Mouse (Mus musculus): ENCODE measurements around the gene Zfp946. TPM values are rescaled to one million over a fixed set of nuclear protein-coding genes. Genes with fewer than 3 reads are reported as not detected.

Zfp946 gene
- polyA plus RNA-seq (2016; fragmentation: Nextera tagmentation; extraction: Ambion mirVana) = 21.5 and 23.6 TPM in 2 replicates

DNA sequence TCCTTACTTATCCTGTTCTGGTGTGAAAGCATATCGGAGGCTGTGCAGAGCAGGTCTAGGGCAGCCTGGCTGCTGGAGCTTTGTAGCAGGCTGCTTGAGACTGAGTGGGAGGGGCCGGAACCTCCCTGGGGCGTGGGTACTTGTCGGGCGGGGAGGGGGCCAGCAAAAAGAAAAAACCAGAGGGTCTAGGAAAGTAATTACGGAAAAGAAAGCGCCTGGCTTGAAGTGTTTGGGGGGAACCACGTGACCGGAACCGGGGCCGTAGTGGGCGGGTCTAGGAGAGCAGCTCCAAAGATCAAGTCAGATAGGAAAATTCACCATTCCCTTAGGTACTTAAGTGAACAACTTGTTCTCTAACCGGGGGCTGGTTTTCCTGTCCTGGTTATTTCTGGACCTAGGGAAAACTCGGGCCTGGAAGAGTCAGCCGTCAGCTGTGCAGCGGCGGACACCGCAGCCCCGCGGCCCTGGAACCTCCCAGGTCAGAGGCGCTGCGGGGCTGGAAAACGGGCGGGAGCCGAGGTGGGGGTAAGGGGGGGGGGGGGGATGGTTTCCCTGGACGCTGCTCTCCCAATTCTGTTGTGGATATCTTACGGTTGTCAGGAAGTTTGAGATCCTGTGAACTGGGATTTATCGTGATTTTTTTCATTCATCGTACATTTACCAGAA is at the start of gene Zfp946:
Gene Zfp946 (plus strand): TSS at position 271 of the 666 bp plus-strand sequence.
- Histone ChIP-seq H3K4me3 (peak within 1 kb of the TSS; percentile 66), H3K4me1 (peaks cover 21% of the 10 kb centered on the region), H3K9me3 (replicated peaks) (no peaks in the 10 kb centered on the region), H3K27ac (replicated peaks) (peak within 1 kb of the TSS; percentile 88), H3K27me3 (ENCODE audit: low read depth, poor library complexity, severe bottlenecking) (no peaks in the 10 kb centered on the region), H3K36me3 (no peaks in the 10 kb centered on the region)
- under 1% methylated on average over 29 of the region's 29 CpGs for WGBS
- DNase-seq (ENCODE audit: low spot score) = peak; percentile 91

DNA sequence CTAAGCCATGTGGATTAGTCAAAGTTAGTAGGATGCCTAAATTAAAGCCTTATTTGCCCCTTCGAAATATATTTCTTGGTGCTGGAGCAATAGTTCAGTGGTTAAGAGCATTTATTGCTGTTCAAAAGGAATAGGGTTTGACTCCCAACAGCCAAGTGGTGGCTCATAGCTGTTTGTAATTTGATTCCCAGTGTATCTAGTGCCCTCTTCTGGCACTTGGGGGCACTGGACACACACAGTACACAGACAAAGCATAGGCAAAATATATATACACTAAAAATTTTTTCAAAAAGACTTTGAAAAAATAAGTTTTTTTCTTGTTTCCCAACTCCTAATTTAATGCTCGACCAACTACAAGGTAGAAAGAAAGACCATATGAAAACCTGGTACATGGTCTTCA is 13.3 kb upstream of the Zfp946 start:
- Histone ChIP-seq H3K27ac (replicated peaks) (no peak overlapping the region), H3K9me3 (replicated peaks) (peaks cover 5% of the 10 kb centered on the region; the same call in 1 of the 2 replicates), H3K4me3 (no peak overlapping the region), H3K27me3 (ENCODE audit: low read depth, poor library complexity, severe bottlenecking) (no peaks in the 10 kb centered on the region), H3K4me1 (no peaks in the 10 kb centered on the region), H3K36me3 (no peaks in the 10 kb centered on the region)
- DNase-seq (ENCODE audit: low spot score) = no peak
- 83% methylated on average over 2 of the region's 2 CpGs for WGBS

DNA sequence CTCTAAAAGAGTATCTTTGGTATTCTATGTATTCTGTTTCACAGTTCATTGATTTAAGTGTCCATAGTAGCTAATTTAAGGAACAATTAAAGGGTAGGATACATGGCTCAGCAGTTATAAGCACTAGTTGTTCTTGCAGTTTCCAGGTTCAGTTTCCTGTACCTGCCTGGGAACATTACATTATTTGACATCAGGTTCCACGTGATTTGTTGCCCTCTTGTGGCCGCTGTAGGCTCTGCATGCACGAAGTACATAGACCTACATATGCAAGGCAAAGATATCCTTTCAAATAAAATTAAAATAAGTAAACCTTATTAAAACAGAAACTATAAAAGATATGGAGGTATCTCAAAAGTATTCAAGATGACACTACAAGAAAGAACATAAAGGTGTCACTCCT is 6.5 kb upstream of the Zfp946 start:
- DNase-seq (ENCODE audit: low spot score) = peak; percentile 63
- Histone ChIP-seq H3K27me3 (ENCODE audit: low read depth, poor library complexity, severe bottlenecking) (no peaks in the 10 kb centered on the region), H3K4me3 (no peak overlapping the region), H3K4me1 (no peaks in the 10 kb centered on the region), H3K9me3 (replicated peaks) (no peaks in the 10 kb centered on the region), H3K27ac (replicated peaks) (no peak overlapping the region), H3K36me3 (no peaks in the 10 kb centered on the region)
- WGBS = 0% methylated on average over 3 of the region's 3 CpGs

DNA sequence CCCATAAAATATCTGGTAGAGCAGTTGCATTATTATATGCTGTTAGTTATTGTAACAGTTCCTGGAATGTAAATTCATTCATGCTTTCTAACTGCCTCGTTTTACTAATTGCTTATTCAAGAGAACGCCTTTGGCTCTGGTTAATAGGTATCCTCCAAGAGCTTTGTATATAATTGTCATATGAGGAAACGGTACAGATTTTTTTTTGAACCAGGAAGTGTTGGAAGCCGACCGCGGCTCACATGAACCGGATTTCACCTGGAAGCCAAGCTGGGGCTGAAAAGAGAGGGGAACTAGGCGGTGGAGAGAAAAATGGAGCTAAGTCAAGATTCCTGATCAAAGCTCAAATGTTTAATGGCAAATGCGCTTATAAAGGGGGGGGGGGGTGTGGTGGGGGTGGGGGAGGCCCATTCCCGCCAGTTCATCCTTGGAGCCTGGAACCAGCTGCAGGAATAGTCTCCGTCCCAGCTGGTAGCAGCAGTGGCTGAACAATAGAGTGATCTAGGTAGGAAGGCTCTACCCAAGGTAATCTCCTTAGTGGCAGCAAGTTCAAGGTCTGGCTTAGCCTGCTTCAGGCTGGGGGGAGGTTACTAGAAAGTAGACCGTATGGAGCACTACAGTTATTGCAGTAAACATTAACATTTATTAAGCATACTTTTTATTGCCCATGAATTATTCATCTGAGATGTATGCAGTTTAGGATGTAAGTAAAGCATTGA is 773 bp downstream of the Zfp946 start:
- peaks cover 21% of the 10 kb centered on the region for H3K4me1 ChIP-seq
- no peaks in the 10 kb centered on the region for H3K27me3 ChIP-seq (ENCODE audit: low read depth, poor library complexity, severe bottlenecking)
- H3K9me3 ChIP-seq (replicated peaks) = no peaks in the 10 kb centered on the region
- 6% methylated on average over 12 of the region's 12 CpGs for WGBS
- H3K4me3 ChIP-seq = peak overlapping the region; percentile 66
- peak; percentile 28 for DNase-seq (ENCODE audit: low spot score)
- no peaks in the 10 kb centered on the region for H3K36me3 ChIP-seq
- H3K27ac ChIP-seq (replicated peaks) = peak overlapping the region; percentile 88

DNA sequence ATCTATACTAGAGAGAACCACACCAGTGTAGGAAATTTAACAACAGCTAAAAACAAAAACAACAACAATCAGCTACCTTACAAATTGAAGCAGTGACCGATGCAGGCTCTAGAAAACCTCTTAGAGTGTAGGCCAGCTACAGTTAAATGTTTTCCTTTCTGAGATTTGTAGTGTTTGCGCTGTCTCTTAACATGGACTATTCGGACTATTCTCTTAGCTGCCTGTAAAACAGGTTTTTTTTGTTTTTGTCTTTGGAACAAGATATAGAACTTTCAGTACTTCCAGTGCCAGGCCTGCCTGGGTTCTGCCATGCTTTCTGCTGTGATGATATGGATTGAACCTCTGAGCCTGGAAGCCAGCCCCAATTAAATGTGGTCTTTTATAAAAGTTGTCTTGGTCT is 23.7 kb downstream of the Zfp946 start:
- Histone ChIP-seq H3K4me3 (no peak overlapping the region), H3K36me3 (peaks cover 66% of the 10 kb centered on the region), H3K4me1 (no peaks in the 10 kb centered on the region), H3K9me3 (replicated peaks) (peaks cover 28% of the 10 kb centered on the region), H3K27me3 (ENCODE audit: low read depth, poor library complexity, severe bottlenecking) (no peaks in the 10 kb centered on the region), H3K27ac (replicated peaks) (no peak overlapping the region)
- DNase-seq (ENCODE audit: low spot score) = no peak
- 92% methylated on average over 3 of the region's 3 CpGs for WGBS

DNA sequence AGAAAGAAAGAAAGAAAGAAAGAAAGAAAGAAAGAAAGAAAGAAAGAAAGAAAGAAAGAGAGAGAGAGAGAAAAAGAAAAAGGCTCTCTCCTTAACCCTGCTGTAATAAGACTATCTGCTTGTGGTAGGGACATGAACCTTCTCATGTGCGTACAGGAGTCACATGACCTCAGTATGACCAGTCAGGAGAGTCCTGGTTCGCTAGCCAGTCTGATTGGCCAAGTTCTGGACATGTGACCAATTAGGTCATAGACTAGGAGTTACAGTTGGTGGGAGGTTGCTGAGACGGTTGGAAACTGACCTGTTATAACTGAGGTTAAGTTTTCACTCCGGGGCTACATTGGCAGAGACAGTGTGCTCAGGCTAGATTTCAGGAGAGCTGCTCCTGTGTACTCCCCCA is 73.1 kb downstream of the Zfp946 start:
- no peak for DNase-seq (ENCODE audit: low spot score)
- Histone ChIP-seq H3K27me3 (ENCODE audit: low read depth, poor library complexity, severe bottlenecking) (no peaks in the 10 kb centered on the region), H3K9me3 (replicated peaks) (peaks cover 20% of the 10 kb centered on the region)

More for the DNA sequence above, 73.1 kb downstream of the Zfp946 start:
- 82% methylated on average over 4 of the region's 4 CpGs for WGBS
- H3K36me3 ChIP-seq = no peaks in the 10 kb centered on the region
- H3K4me1 ChIP-seq = no peaks in the 10 kb centered on the region
- no peak overlapping the region for H3K27ac ChIP-seq (replicated peaks)
- H3K4me3 ChIP-seq = no peak overlapping the region

Other genes with a start within 250 kb of the Zfp946 start
- gene Zfp994, start 198.6 kb upstream of the Zfp946 start, polyA plus RNA-seq (2016; fragmentation: Nextera tagmentation; extraction: Ambion mirVana) = 2.5 and 3.0 TPM in 2 replicates
- gene CT030661.1, start 109.4 kb upstream of the Zfp946 start, polyA plus RNA-seq (2016; fragmentation: Nextera tagmentation; extraction: Ambion mirVana) = 8.1 and 9.0 TPM in 2 replicates
- 14.8 TPM in 2 replicates for gene Zfp944, start 62.8 kb upstream of the Zfp946 start, polyA plus RNA-seq (2016; fragmentation: Nextera tagmentation; extraction: Ambion mirVana)
- gene Zfp758, start 62.8 kb upstream of the Zfp946 start, polyA plus RNA-seq (2016; fragmentation: Nextera tagmentation; extraction: Ambion mirVana) = 7.7 and 9.0 TPM in 2 replicates
- gene Vmn2r111, start 149.3 kb downstream of the Zfp946 start, polyA plus RNA-seq (2016; fragmentation: Nextera tagmentation; extraction: Ambion mirVana) = not detected in 2 replicates
- gene Vmn2r112, start 176.7 kb downstream of the Zfp946 start, polyA plus RNA-seq (2016; fragmentation: Nextera tagmentation; extraction: Ambion mirVana) = not detected in 2 replicates

All from midbrain, embryonic 10.5 days (tissue).